Mouse (Mus musculus): ENCODE measurements around the gene Lrwd1.

DNA sequence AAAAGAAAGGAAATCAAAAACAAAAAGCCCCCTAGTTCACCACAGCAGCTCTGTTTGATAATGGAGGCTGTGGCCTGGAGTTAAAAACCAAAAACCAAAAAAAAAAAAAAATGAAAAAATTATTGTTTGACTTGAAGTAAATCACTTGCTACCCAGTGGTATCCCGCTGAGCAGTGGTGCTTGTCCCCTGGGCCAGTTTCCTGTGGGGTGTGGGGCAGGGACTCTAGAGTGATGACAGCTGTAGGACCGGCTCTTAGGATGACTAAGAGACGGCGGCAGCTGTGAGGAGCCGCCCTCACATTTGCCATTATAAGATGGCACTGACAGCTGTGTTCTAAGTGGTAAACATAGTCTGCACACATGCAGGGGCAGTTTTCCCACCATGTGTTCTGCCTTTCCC, 19.5 kb upstream of the Lrwd1 start:
- TF ChIP-seq POLR2A (IDR thresholded peaks at IDR 0.05; ENCODE audit: insufficient read depth, low read length): no peak
- no peak for TF ChIP-seq CTCF (IDR thresholded peaks at IDR 0.05; ENCODE audit: low read depth, low read length)
